Mouse (Mus musculus) c-Kit-negative CD71-positive TER-119-positive erythroid progenitor cells, embryonic 14.5 days (primary cell): ENCODE results near the gene Apol10b.
"Not testable (repeated sequence)": the region's sequence is repeated elsewhere in the genome, so short reads cannot be mapped to it uniquely, and the experiment has no call there.

Experiments used
- DNase-seq: peaks from one replicate; pipeline ENCODE4 v3.0.0-alpha.2; 2013; ENCODE audit warnings: low read depth, low spot score

Apol10b gene

GRCm38 (mm10) chr15:77595961-77596360, at the start of gene Apol10b:
Gene Apol10b (minus strand): TSS chr15:77596125.
- no peak for DNase-seq

GRCm38 (mm10) chr15:77643176-77643575, 47.3 kb upstream of the Apol10b start, which contains the start of gene Apol11b:
Gene Apol11b (minus strand): TSS chr15:77643286.
- not testable (repeated sequence) for DNase-seq

DNA sequence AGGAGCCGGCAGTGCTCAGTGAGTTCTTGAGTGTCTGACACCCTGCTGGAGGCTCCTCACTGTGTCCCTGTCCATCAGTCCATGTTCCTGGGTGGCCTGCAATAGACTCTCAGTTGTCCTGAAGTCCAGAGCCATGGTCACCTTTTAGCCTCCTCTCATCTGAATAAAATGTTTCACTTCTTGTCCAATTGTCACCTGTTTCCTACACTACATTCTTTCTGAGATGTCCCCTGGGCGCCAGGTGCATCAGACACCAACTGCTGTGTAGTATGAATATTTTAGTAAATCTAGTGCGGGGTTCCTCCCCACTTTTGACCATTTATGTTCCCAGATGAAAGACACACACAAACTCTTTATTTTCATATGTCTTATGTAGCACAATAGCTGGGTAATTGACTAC, 33.9 kb upstream of the Apol10b start:
- not testable (repeated sequence) for DNase-seq

DNA sequence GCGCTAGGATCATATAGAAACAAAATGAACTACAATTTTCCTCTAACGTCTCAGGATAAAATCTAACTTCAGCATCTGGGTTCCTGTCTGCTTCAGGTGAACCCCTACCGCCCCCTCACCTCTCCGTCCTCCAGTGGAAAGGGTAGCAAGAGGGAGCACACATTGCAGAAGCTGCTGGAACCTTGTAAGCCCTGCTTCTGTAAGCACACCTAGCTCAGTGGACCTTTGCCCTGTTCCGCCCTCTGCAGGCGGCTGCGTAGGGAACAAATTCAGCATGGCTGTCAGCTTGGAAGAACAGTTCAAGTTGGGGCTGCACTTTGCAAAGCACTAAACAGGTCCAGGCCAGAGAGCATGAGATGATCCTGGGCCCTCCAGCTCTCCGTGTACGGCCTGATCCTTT, 32.7 kb upstream of the Apol10b start:
- not testable (repeated sequence) for DNase-seq

GRCm38 (mm10) chr15:77626471-77626870, 30.5 kb upstream of the Apol10b start:
- DNase-seq: not testable (repeated sequence)

GRCm38 (mm10) chr15:77624710-77625109, 28.8 kb upstream of the Apol10b start:
- DNase-seq: no peak

DNA sequence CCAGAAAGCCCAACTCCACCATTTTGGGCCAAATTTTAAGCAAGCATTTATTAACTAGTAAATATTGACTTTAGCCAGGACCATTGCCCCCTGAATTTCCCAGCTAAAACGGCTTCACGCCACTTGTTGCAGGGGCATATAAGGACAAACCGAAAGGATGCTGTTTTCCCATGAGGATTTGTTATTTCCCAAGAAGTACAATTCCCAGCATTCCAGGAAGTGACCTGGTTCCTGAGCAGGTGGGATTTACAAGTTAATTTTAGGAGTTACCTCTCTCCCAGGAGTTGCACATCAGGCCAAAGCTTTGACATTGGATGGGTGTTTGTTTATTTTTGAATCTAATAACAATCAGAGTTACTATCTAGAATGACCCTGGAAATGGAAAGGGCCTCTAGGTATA, 10.1 kb upstream of the Apol10b start:
- no peak for DNase-seq

GRCm38 (mm10) chr15:77598958-77599357, 3.0 kb upstream of the Apol10b start, which contains the start of gene Gm36245:
Gene Gm36245 (plus strand): TSS chr15:77599258.
- DNase-seq: no peak

- DNase-seq: no peak
These were observed 2.5 kb upstream of the Apol10b start for GRCm38 (mm10) chr15:77598429-77598828.

DNA sequence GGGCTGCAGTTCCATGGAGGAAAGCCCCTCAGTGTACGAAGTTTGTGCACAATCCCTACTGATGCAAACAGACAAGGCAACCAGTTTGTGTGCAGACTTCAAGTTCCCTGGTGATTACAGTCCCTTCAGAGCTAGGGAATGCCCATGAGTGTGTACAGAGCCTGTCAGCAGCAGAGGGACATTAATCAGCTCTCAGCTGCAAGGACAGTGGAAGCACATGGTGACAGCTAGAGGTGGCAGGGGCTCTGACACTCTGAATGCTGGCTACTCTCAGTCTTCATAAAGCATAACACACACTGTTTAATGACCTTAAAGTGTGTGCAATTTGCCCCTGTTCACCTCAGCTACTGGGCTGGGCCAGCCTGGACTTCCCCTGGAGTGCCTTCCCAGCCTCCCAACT, 2.4 kb downstream of the Apol10b start:
- DNase-seq: no peak

DNA sequence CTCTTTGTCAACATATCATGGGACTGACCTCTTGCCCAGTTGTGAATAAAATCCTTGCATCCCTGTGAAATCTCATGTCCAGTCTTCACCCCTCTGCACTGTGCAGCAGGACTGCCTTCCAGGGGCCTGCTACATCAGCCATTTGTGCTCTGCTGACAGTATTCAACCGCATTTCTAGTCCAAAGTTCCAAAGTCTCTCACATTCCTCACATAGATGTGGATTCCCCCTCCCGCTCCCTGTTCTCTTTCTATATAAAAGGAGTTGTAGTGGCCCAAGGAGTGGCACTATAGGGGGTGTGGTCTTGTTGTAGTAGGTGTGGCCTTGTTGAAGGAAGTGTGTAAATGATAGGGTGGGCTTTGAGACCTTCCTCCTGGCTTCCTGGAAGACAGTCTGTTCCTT, 5.0 kb downstream of the Apol10b start:
- DNase-seq: no peak

- DNase-seq: no peak
These were observed 6.9 kb downstream of the Apol10b start for GRCm38 (mm10) chr15:77588981-77589380.

DNA sequence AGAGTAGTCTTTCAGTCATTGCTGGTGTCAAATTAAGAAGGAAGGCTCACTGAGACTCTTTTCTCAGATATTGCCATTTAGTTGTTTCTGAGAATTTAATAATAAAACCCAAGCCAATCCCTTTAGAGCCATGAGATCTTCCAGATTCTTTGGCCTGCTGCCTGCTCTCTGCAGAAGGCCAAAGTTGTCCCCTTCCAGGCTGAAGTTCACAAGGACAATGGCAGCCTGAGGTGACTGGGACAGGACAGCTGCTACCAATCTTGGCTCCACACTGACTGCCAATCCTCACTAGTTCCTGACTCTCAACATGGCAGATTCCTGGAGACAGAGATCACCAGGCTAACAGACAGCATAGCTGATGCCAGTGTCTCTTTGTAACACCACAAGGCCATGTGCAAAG, 8.9 kb downstream of the Apol10b start:
- DNase-seq: no peak

GRCm38 (mm10) chr15:77581681-77582080, 14.2 kb downstream of the Apol10b start:
- DNase-seq: no peak

DNA sequence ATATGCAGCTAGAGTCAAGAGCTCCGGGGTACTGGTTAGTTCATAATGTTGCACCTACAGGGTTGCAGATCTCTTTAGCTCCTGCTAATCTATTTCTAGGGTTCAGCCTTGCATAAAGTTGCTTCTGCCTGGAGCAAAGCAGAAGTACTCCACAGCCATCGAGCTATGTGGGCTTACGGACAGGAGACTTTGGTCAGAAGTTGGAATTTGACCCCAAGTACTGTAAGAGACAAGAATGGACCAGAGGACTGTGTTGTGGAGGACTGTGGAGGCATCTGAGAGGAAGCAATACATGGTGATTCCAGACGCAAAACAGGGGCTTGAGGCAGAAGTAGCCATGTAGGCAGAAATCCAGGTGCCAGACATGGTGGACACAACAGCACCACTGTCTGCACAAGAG, 16.6 kb downstream of the Apol10b start:
- no peak for DNase-seq

DNA sequence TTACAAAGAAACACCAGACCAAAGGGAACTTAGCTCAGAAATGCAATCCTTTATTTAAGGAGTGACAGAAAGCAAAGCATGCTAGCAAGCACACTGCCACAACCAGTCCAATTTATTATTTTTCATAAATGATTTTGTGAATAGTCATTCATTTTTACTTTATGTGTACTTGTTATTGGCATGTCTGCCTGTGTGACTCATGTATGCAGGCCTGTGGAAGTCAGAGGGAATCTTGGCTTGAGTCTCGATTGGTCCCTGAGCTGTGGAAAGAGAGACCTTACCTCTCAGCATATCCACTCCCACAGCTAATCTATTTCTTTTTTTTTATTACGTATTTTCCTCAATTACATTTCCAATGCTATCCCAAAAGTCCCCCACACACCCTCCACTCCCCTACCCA, 17.1 kb downstream of the Apol10b start:
- DNase-seq: no peak

DNA sequence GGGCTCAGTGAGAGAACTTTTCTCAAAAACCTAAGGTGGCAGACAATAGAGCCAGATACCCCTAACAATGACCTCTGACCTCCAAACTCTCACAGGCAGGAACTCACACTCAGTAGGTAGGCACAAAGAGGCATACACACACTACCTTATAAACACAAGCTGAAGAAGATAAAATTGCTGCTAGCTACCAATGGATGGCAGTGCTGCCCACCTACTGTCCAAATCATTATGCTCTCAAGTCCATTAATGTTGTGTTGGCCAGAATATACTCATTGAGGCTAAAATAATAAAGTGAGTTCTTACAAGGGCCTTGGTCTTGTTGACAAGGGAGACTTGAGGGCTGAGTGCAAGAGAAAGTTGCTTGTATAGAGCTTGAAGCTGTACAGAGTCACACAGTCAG, 32.7 kb downstream of the Apol10b start:
- no peak for DNase-seq

- DNase-seq: no peak
These were observed 34.1 kb downstream of the Apol10b start, which contains the start of gene 1700025B11Rik for GRCm38 (mm10) chr15:77561792-77562191. Gene 1700025B11Rik (minus strand): TSS chr15:77561892.

- DNase-seq: not testable (repeated sequence)
These were observed 56.7 kb downstream of the Apol10b start for GRCm38 (mm10) chr15:77539221-77539620.
